Mouse (Mus musculus): ENCODE data around the gene Cacna1a. TPM values are rescaled to one million over a fixed set of nuclear protein-coding genes. Genes with fewer than 3 reads are reported as not detected.
A peak's percentile ranks its signal among the peaks of the same experiment; 100 is the strongest.

Gene Cacna1a
- 100 to 1,000 TPM; 156 to 184 TPM for total RNA-seq (2021)
- long read RNA-seq, partial matches to known transcripts = 2 of 7 reads
- long read RNA-seq, other reads (novel, unspliced or antisense) = 5 of 7 reads

- no peak for DNase-seq (ENCODE audit: low spot score in 2 of 2)
Observed at GRCm38 (mm10) chr8:84388275-84388674, at the start of gene Cacna1a. Gene Cacna1a (plus strand): TSS chr8:84388440.

- no peak for DNase-seq (ENCODE audit: low spot score in 2 of 2)
Observed at GRCm38 (mm10) chr8:84338493-84338892, 49.7 kb upstream of the Cacna1a start.

- no peak for DNase-seq (ENCODE audit: low spot score in 2 of 2)
Observed at GRCm38 (mm10) chr8:84339320-84339719, 48.9 kb upstream of the Cacna1a start.

- no peak for DNase-seq (ENCODE audit: low spot score in 2 of 2)
Observed at GRCm38 (mm10) chr8:84339867-84340266, 48.4 kb upstream of the Cacna1a start.

GRCm38 (mm10) chr8:84340671-84341070, 47.6 kb upstream of the Cacna1a start:
- DNase-seq (ENCODE audit: low spot score in 2 of 2) = no peak

- no peak for DNase-seq (ENCODE audit: low spot score in 2 of 2)
Observed at GRCm38 (mm10) chr8:84345493-84345892, 42.7 kb upstream of the Cacna1a start.

GRCm38 (mm10) chr8:84346421-84346820, 41.8 kb upstream of the Cacna1a start:
- DNase-seq (ENCODE audit: low spot score in 2 of 2) = no peak

- DNase-seq (ENCODE audit: low spot score in 2 of 2) = no peak
Observed at GRCm38 (mm10) chr8:84349526-84349925, 38.7 kb upstream of the Cacna1a start.

- DNase-seq (ENCODE audit: low spot score in 2 of 2) = no peak
Observed at GRCm38 (mm10) chr8:84350960-84351359, 37.3 kb upstream of the Cacna1a start.

- no peak for DNase-seq (ENCODE audit: low spot score in 2 of 2)
Observed at GRCm38 (mm10) chr8:84356482-84356881, 31.8 kb upstream of the Cacna1a start.

GRCm38 (mm10) chr8:84357631-84358371, 30.4 kb upstream of the Cacna1a start:
- peak; percentile 54 to 82 for DNase-seq (ENCODE audit: low spot score in 2 of 2)

GRCm38 (mm10) chr8:84363428-84364134, 24.7 kb upstream of the Cacna1a start:
- peak; percentile 57 to 86 for DNase-seq (ENCODE audit: low spot score in 2 of 2)

GRCm38 (mm10) chr8:84365197-84365596, 23.0 kb upstream of the Cacna1a start:
- DNase-seq (ENCODE audit: low spot score in 2 of 2) = no peak

- no peak for DNase-seq (ENCODE audit: low spot score in 2 of 2)
Observed at GRCm38 (mm10) chr8:84370972-84371371, 17.3 kb upstream of the Cacna1a start.

- DNase-seq (ENCODE audit: low spot score in 2 of 2) = no peak
Observed at GRCm38 (mm10) chr8:84375038-84375437, 13.2 kb upstream of the Cacna1a start.

GRCm38 (mm10) chr8:84375803-84376202, 12.4 kb upstream of the Cacna1a start:
- no peak for DNase-seq (ENCODE audit: low spot score in 2 of 2)

- DNase-seq (ENCODE audit: low spot score in 2 of 2) = no peak
Observed at GRCm38 (mm10) chr8:84376564-84376963, 11.7 kb upstream of the Cacna1a start.

- DNase-seq (ENCODE audit: low spot score in 2 of 2) = no peak
Observed at GRCm38 (mm10) chr8:84381676-84382075, 6.6 kb upstream of the Cacna1a start.

GRCm38 (mm10) chr8:84388773-84389172, 533 bp downstream of the Cacna1a start:
- DNase-seq (ENCODE audit: low spot score in 2 of 2) = no peak

GRCm38 (mm10) chr8:84389173-84389572, 933 bp downstream of the Cacna1a start:
- no peak for DNase-seq (ENCODE audit: low spot score in 2 of 2)

GRCm38 (mm10) chr8:84391611-84392010, 3.4 kb downstream of the Cacna1a start:
- no peak for DNase-seq (ENCODE audit: low spot score in 2 of 2)

GRCm38 (mm10) chr8:84395751-84396457, 7.7 kb downstream of the Cacna1a start:
- DNase-seq (ENCODE audit: low spot score in 2 of 2) = no peak

Measured in layer of hippocampus, adult 18-20 months (tissue).